Mouse (Mus musculus) urinary bladder, postnatal 36 days (tissue): ENCODE data around the gene Slc45a1.
"Not testable (repeated sequence)": the region's sequence is repeated elsewhere in the genome, so short reads cannot be mapped to it uniquely, and the experiment has no call there.

Source experiments
- DNase-seq, 2 experiments: peaks; one replicate each; pipeline ENCODE4 v3.0.0; 2022; ENCODE audit warnings: low spot score in 2 of 2, mixed read lengths in 1 of 2

The Slc45a1 gene

GRCm38 (mm10) chr4:150605804-150606203 is 46.2 kb downstream of the Slc45a1 start:
- DNase-seq = no peak

- no peak for DNase-seq
These were observed 48.5 kb downstream of the Slc45a1 start for GRCm38 (mm10) chr4:150603366-150604061.

GRCm38 (mm10) chr4:150601489-150601888 is 50.5 kb downstream of the Slc45a1 start:
- no peak for DNase-seq

- not testable (repeated sequence) for DNase-seq
These were observed 51.5 kb downstream of the Slc45a1 start for GRCm38 (mm10) chr4:150600503-150600902.

GRCm38 (mm10) chr4:150599119-150599992 is 52.6 kb downstream of the Slc45a1 start:
- DNase-seq = no peak

GRCm38 (mm10) chr4:150598686-150599085 is 53.3 kb downstream of the Slc45a1 start:
- no peak for DNase-seq

GRCm38 (mm10) chr4:150595991-150596390 is 56.0 kb downstream of the Slc45a1 start:
- no peak for DNase-seq

- DNase-seq = no peak
These were observed 56.9 kb downstream of the Slc45a1 start for GRCm38 (mm10) chr4:150595071-150595470.

GRCm38 (mm10) chr4:150594298-150594829 is 57.6 kb downstream of the Slc45a1 start:
- DNase-seq = no peak

- no peak for DNase-seq
These were observed 58.3 kb downstream of the Slc45a1 start for GRCm38 (mm10) chr4:150593473-150594217.

GRCm38 (mm10) chr4:150592087-150592486 is 59.9 kb downstream of the Slc45a1 start:
- DNase-seq = no peak

- no peak for DNase-seq
These were observed 60.4 kb downstream of the Slc45a1 start for GRCm38 (mm10) chr4:150591602-150592001.

GRCm38 (mm10) chr4:150590621-150591282 is 61.2 kb downstream of the Slc45a1 start:
- no peak for DNase-seq

GRCm38 (mm10) chr4:150588300-150588621 is 63.7 kb downstream of the Slc45a1 start:
- DNase-seq = no peak

- no peak for DNase-seq
These were observed 64.2 kb downstream of the Slc45a1 start for GRCm38 (mm10) chr4:150587597-150588299.

- no peak for DNase-seq
These were observed 65.7 kb downstream of the Slc45a1 start for GRCm38 (mm10) chr4:150586275-150586674.

GRCm38 (mm10) chr4:150585800-150586199 is 66.2 kb downstream of the Slc45a1 start:
- DNase-seq = no peak

GRCm38 (mm10) chr4:150583777-150584135 is 68.2 kb downstream of the Slc45a1 start:
- DNase-seq = no peak

GRCm38 (mm10) chr4:150582966-150583776 is 68.8 kb downstream of the Slc45a1 start:
- peak; percentile 69 to 91 for DNase-seq
